Mouse (Mus musculus): ENCODE results near the gene Tmem205. TPM values are rescaled to one million over a fixed set of nuclear protein-coding genes. Genes with fewer than 3 reads are reported as not detected.

Tmem205 gene
- polyA plus RNA-seq (2012; rRNA removed) = 106 and 127 TPM in 2 replicates

DNA sequence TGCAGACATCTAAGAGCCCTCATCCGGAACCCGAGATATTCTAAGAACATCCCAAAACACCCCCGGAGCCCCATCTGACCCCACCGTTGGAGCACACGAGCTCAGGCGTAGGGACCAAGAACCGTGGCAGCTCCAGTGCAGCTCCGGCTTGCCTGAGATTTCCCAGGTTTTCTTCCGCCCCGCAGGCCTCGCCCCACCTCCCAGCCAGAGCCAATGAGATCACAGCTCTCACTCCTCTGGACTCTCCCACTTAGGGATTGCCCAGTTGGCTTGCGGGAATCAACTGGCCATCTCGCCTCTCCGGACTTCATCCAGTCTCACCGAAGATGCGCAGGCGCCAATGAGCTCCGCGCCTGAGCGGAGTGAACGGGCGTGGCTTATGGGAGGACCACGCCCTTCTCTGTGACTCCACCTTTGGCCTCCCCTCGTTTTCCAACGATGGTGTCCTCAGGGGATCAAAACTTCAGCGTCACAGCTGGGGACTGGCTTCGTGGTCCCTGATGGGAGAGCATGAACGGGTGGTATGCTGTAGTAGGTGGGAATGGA lies at the start of gene Tmem205, which contains the start of gene Ccdc159:
Gene Tmem205, minus strand, starts transcription at position 349 of the 546 bp plus-strand sequence.
Gene Ccdc159, plus strand, starts transcription at position 264 of the 546 bp plus-strand sequence.

DNA sequence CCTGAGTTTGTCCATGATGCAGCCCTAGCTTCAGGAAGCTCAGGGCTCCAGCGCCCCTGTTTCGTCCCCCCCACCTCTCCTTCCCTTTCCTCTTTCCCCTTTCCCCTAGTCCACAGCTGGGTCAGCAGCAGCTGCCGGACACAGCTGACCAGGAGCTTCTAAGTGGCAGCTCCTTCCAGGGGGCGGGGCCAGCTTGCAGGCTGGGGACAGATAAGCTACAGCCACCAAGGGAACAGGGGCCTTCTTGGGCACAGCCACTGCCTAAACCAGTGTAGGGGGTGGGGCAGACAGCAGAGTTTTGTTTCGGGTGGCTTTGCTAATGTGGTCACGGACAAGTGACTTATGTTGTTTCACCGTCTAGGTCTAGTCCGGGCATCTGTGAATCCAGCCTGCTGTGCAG lies 36.1 kb upstream of the Tmem205 start, which contains the start of gene Epor:
Gene Epor, minus strand, starts transcription at position 90 of the 400 bp plus-strand sequence.

DNA sequence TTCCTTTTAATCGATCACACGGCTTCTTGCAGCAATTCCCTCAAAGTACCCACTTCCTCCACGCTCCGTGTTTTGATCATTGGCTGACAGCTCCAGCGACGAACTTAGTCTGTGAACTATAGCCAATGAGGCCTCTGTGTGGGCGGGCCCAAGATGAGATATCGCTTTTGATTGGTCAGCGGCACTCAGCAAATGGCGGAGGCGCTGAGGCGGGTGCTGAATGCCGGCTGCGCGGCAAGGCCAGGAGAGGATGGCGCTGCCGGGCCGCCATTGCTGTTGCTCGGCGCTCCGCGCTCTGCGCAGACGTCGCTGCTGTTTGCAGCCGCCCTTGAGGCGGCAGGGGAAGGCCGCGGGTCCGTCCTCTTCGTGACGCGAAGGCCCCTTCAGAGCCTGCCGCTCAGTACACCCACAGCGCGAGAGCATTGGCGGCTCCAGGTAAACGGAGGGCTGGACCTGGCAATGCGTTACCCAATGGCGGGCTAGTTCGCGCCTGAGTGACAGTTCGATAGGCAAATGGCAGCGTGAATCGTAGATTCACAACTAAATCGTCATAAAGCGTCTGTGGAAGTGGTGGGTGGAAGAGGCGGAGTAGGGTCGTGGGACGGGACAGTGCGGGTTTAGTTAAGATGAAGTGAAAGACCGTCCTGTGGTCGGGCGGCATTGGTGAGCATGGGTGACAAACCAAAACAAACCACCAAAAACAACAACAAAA lies 28.4 kb upstream of the Tmem205 start, which contains the start of gene Swsap1:
Gene Swsap1, plus strand, starts transcription at position 186 of the 712 bp plus-strand sequence.

GRCm38 (mm10) chr9:21936692-21937570 lies 9.6 kb upstream of the Tmem205 start, which contains the start of gene Plppr2:
Plppr2 (plus strand) TSS chr9:21937033.

DNA sequence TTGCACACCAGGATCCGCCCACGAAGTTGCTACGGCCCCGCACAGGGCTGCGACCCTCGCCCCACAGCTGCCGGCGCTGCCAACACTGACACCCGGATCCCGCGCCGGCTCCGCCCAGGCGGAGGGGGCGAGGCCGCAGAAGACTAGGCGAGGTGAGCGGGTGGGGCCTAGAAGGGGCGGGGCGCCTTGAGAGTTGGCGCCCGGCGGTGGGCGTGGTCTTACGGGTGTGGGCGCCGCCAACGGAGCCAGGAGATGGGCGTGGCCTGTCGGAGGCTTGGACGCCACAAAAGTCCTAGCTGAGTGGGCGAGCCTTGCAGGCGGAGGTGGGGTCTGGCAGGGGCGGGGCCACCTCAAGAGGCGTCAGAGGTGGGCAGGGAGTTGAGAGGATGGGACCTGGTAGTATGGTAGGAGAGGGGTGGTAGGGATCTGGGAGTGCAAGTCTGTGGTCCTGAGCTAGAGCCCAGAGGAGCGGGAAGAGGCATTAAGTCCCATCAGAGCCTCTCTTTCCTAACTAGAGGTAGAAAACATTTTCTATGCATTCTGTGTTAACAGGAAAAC lies 9.2 kb downstream of the Tmem205 start, which contains the start of gene Rab3d:
Gene Rab3d, minus strand, starts transcription at position 158 of the 558 bp plus-strand sequence.

Other genes with a start within 250 kb of the Tmem205 start
- 30.2 and 35.2 TPM in 2 replicates for gene Ldlr, start 204.1 kb downstream of the Tmem205 start, polyA plus RNA-seq (2012; rRNA removed)
- 3.7 and 4.8 TPM in 2 replicates for gene Spc24, start 167.3 kb downstream of the Tmem205 start, polyA plus RNA-seq (2012; rRNA removed)
- 25.1 and 27.5 TPM in 2 replicates for gene Kank2, start 128.8 kb downstream of the Tmem205 start, polyA plus RNA-seq (2012; rRNA removed)
- 3.4 and 4.1 TPM in 2 replicates for gene Angptl8, start 92.0 kb downstream of the Tmem205 start, polyA plus RNA-seq (2012; rRNA removed)
- gene Dock6, start 74.9 kb downstream of the Tmem205 start, polyA plus RNA-seq (2012; rRNA removed) = 34.1 and 43.0 TPM in 2 replicates
- 153 and 157 TPM in 2 replicates for gene Rab3d, start 9.4 kb downstream of the Tmem205 start, polyA plus RNA-seq (2012; rRNA removed)
- 1.5 and 1.9 TPM in 2 replicates for gene Ccdc159, start 85 bp downstream of the Tmem205 start, polyA plus RNA-seq (2012; rRNA removed)
- gene Plppr2, start 9.5 kb upstream of the Tmem205 start, polyA plus RNA-seq (2012; rRNA removed) = 9.0 and 10.0 TPM in 2 replicates
- gene Swsap1, start 28.2 kb upstream of the Tmem205 start, polyA plus RNA-seq (2012; rRNA removed) = 4.9 and 6.1 TPM in 2 replicates
- 1.6 and 2.4 TPM in 2 replicates for gene Epor, start 36.0 kb upstream of the Tmem205 start, polyA plus RNA-seq (2012; rRNA removed)
- 27.3 and 31.9 TPM in 2 replicates for gene Rgl3, start 61.9 kb upstream of the Tmem205 start, polyA plus RNA-seq (2012; rRNA removed)
- not detected in 2 replicates for gene Ccdc151, start 75.1 kb upstream of the Tmem205 start, polyA plus RNA-seq (2012; rRNA removed)
- 51.0 and 53.4 TPM in 2 replicates for gene Prkcsh, start 75.2 kb upstream of the Tmem205 start, polyA plus RNA-seq (2012; rRNA removed)
- 0.21 and 0.30 TPM in 2 replicates for gene Elavl3, start 124.5 kb upstream of the Tmem205 start, polyA plus RNA-seq (2012; rRNA removed)
- gene Gm49318, start 143.7 kb upstream of the Tmem205 start, polyA plus RNA-seq (2012; rRNA removed) = not detected in 2 replicates
- gene Zfp653, start 143.8 kb upstream of the Tmem205 start, polyA plus RNA-seq (2012; rRNA removed) = 7.2 and 7.4 TPM in 2 replicates
- gene Ecsit, start 157.9 kb upstream of the Tmem205 start, polyA plus RNA-seq (2012; rRNA removed) = 28.0 and 28.9 TPM in 2 replicates
- 574 and 943 TPM in 2 replicates for gene Cnn1, start 171.7 kb upstream of the Tmem205 start, polyA plus RNA-seq (2012; rRNA removed)
- gene Elof1, start 189.6 kb upstream of the Tmem205 start, polyA plus RNA-seq (2012; rRNA removed) = 106 and 132 TPM in 2 replicates
- gene Acp5, start 208.2 kb upstream of the Tmem205 start, polyA plus RNA-seq (2012; rRNA removed) = 54.2 and 73.9 TPM in 2 replicates
- 42.9 and 45.4 TPM in 2 replicates for gene Pigyl, start 229.3 kb upstream of the Tmem205 start, polyA plus RNA-seq (2012; rRNA removed)